Mouse (Mus musculus) MEL (cell line): ENCODE results near the gene Sipa1l2.

ENCODE experiments used
- BHLHE40 ChIP-seq: IDR thresholded peaks from 2 replicates; pipeline ENCODE4 v1.6.1; 2012; ENCODE audit warnings: low read depth, mild to moderate bottlenecking, inconsistent platforms, low read length, improper control_type of control experiment, borderline replicate concordance
- CTCF ChIP-seq, 3 experiments: IDR thresholded peaks in 2 of 3; conservative IDR thresholded peaks in 1 of 3; 2 replicates each; pipeline ENCODE4 v1.5.1; 2011 to 2012; ENCODE audit warnings: low read length in 3 of 3, low read depth in 2 of 3, mild to moderate bottlenecking in 2 of 3, improper control_type of control experiment in 1 of 3, inconsistent platforms in 1 of 3, mixed read lengths in 1 of 3, moderate library complexity in 1 of 3; ENCODE audit not compliant: control insufficient read depth in 1 of 3, insufficient read depth in 1 of 3, poor library complexity in 1 of 3, severe bottlenecking in 1 of 3
- ETS1 ChIP-seq: IDR thresholded peaks from 2 replicates; pipeline ENCODE4 v1.6.1; 2012; ENCODE audit warnings: low read depth, mild to moderate bottlenecking, inconsistent platforms, low read length, improper control_type of control experiment, moderate library complexity
- MAX ChIP-seq: IDR thresholded peaks from 2 replicates; pipeline ENCODE4 v1.6.1; 2011; ENCODE audit warnings: low read length, improper control_type of control experiment
- POLR2A ChIP-seq, 2 experiments: IDR thresholded peaks; 2 replicates each; pipeline ENCODE4 v1.6.1; 2011 to 2012; ENCODE audit warnings: low read length in 2 of 2, mild to moderate bottlenecking in 2 of 2, control low read depth in 1 of 2, improper control_type of control experiment in 1 of 2, low read depth in 1 of 2, moderate library complexity in 1 of 2; ENCODE audit not compliant: control insufficient read depth in 1 of 2, insufficient read depth in 1 of 2, poor library complexity in 1 of 2
- POLR2AphosphoS2 ChIP-seq: IDR thresholded peaks from 2 replicates; pipeline ENCODE4 v1.6.1; 2011; ENCODE audit warnings: low read length, improper control_type of control experiment
- TBP ChIP-seq: IDR thresholded peaks from 2 replicates; pipeline ENCODE4 v1.8.0; 2011; ENCODE audit warnings: low read depth, low read length, improper control_type of control experiment
- TCF12 ChIP-seq: IDR thresholded peaks from 2 replicates; pipeline ENCODE4 v1.6.1; 2014; ENCODE audit warnings: low read depth, mild to moderate bottlenecking, inconsistent platforms, low read length, improper control_type of control experiment, moderate library complexity
- USF1 ChIP-seq: IDR thresholded peaks from 2 replicates; pipeline ENCODE4 v1.6.1; 2014; ENCODE audit warnings: low read depth, mild to moderate bottlenecking, inconsistent platforms, low read length, improper control_type of control experiment, moderate library complexity
- USF2 ChIP-seq, 2 experiments: IDR thresholded peaks; 2 replicates each; pipeline ENCODE4 v1.6.1; 2011 to 2012; ENCODE audit warnings: improper control_type of control experiment in 2 of 2, low read length in 2 of 2, borderline replicate concordance in 1 of 2, inconsistent platforms in 1 of 2, low read depth in 1 of 2, mild to moderate bottlenecking in 1 of 2; ENCODE audit not compliant: insufficient read depth in 1 of 2
- ZKSCAN1 ChIP-seq: IDR thresholded peaks from 2 replicates; pipeline ENCODE4 v1.6.1; 2012; ENCODE audit warnings: low read depth, mild to moderate bottlenecking, inconsistent platforms, low read length, improper control_type of control experiment, moderate library complexity
- ZMIZ1 ChIP-seq: IDR thresholded peaks from 2 replicates; pipeline ENCODE4 v1.6.1; 2012; ENCODE audit warnings: low read depth, mild to moderate bottlenecking, inconsistent platforms, low read length, improper control_type of control experiment, moderate library complexity

DNA sequence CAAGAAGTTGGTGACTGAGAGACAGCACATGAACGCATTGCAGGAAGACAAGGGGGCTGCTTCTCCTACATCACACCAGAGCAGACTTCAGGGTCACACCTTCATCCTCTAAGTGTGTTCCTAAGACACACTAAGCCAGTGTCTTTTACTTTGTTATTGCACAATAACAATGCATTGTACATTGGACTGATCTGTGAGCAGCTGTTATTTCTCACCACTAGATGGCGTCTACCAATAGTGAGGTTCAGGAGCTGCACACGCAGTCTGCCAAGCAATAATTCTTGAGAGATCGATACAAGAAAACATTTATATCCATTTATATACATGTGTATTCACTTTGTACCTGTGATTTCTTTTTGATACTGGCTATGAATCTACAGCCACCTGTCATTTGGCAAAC lies 4.7 kb upstream of the Sipa1l2 start:
- no peak for TF ChIP-seq MAX
- TF ChIP-seq POLR2A (IDR thresholded peaks at IDR 0.05; ENCODE audit: control insufficient read depth in 1 of 2, insufficient read depth in 1 of 2, low read depth in 1 of 2, low read length in 2 of 2, poor library complexity in 1 of 2) = no peak
- peak; percentile 33 to 71 (median 61) for TF ChIP-seq CTCF (IDR thresholded peaks at IDR 0.05 in 2 of 3, conservative IDR thresholded peaks at IDR 0.05 in 1 of 3; ENCODE audit: control insufficient read depth in 1 of 3, insufficient read depth in 1 of 3, low read depth in 2 of 3, low read length in 3 of 3, poor library complexity in 1 of 3, severe bottlenecking in 1 of 3)
- TF ChIP-seq USF1 = no peak
- no peak for TF ChIP-seq POLR2AphosphoS2
- TF ChIP-seq USF2 (IDR thresholded peaks at IDR 0.05; ENCODE audit: borderline replicate concordance in 1 of 2, insufficient read depth in 1 of 2, low read depth in 1 of 2, low read length in 2 of 2) = no peak
- no peak for TF ChIP-seq ETS1
- no peak for TF ChIP-seq TBP
- no peak for TF ChIP-seq ZMIZ1
- TF ChIP-seq ZKSCAN1 = no peak
- no peak for TF ChIP-seq TCF12
- TF ChIP-seq BHLHE40 = no peak
